Mouse (Mus musculus) liver, postnatal 0 days (tissue): Measurements from ENCODE around the gene 4933402D24Rik. TPM values are rescaled to one million over a fixed set of nuclear protein-coding genes. Genes with fewer than 3 reads are reported as not detected.

Experiments
- ATAC-seq: fragments of 200-750 bp; cut with Nextera tagmentation; 2 replicates; pipeline ENCODE4 v1.8.0; 2017; ENCODE audit warnings: mild to moderate bottlenecking, moderate library complexity
- DNase-seq: peaks from one replicate; pipeline ENCODE4 v3.0.0-alpha.2; 2016
- H3K27ac ChIP-seq: fragments of 300-500 bp; sonication (generic); 2 replicates; pipeline ENCODE4 v1.5.1; 2014; ENCODE audit warnings: antibody characterized with exemption, moderate library complexity, mild to moderate bottlenecking, low read depth
- H3K27me3 ChIP-seq: fragments of 300-500 bp; sonication (generic); 2 replicates; pipeline ENCODE4 v1.6.1; 2014; ENCODE audit warnings: low read length, control low read depth, mixed read lengths; ENCODE audit not compliant: insufficient read depth
- H3K36me3 ChIP-seq: fragments of 300-500 bp; sonication (generic); replicated peaks from 2 replicates; pipeline ENCODE4 v1.6.1; 2014; ENCODE audit warnings: mild to moderate bottlenecking, control low read depth, low read length, moderate library complexity, mixed read lengths; ENCODE audit not compliant: insufficient read depth
- H3K4me1 ChIP-seq: fragments of 300-500 bp; sonication (generic); 2 replicates; pipeline ENCODE4 v1.6.1; 2014; ENCODE audit warnings: antibody characterized with exemption, mild to moderate bottlenecking, control low read depth; ENCODE audit not compliant: insufficient read depth
- H3K4me2 ChIP-seq: fragments of 300-500 bp; sonication (generic); 2 replicates; pipeline ENCODE4 v1.6.1; 2014; ENCODE audit warnings: low read depth, mild to moderate bottlenecking, low read length, moderate library complexity, mixed read lengths
- H3K4me3 ChIP-seq: fragments of 300-500 bp; sonication (generic); 2 replicates; pipeline ENCODE4 v1.5.1; 2014; ENCODE audit warnings: low read depth, low read length
- H3K9ac ChIP-seq: fragments of 300-500 bp; sonication (generic); replicated peaks from 2 replicates; pipeline ENCODE4 v1.6.1; 2014; ENCODE audit warnings: mild to moderate bottlenecking, moderate library complexity
- H3K9me3 ChIP-seq: fragments of 300-500 bp; sonication (generic); 2 replicates; pipeline ENCODE4 v1.6.1; 2016; ENCODE audit warnings: mild to moderate bottlenecking, control low read depth, low read length, mixed read lengths
- CTCF ChIP-seq: sonication (generic); IDR thresholded peaks from 2 replicates; pipeline ENCODE4 v1.5.1; 2016; ENCODE audit warnings: antibody characterized with exemption, low read depth
- EP300 ChIP-seq: IDR thresholded peaks from 2 replicates; pipeline ENCODE4 v1.6.1; 2016; ENCODE audit warnings: antibody characterized with exemption, low read depth, mild to moderate bottlenecking
- WGBS: fragments of 180-500 bp; shearing (Covaris S2); extraction: QIAGEN DNeasy Blood & Tissue Kit; methylation state at CpG from one replicate; pipeline ENCODE4 v1.1.7; 2014; ENCODE audit not compliant: insufficient replicate concordance; 5-methylcytosine and 5-hydroxymethylcytosine counted together
- polyA plus RNA-seq: library from polyadenylated mRNA; unstranded; fragments of >200 nt; fragmentation: Nextera tagmentation; extraction: Ambion mirVana; gene quantifications from 2 replicates; pipeline ENCODE4 v1.2.1, GENCODE M21; 2015

Gene 4933402D24Rik
- polyA plus RNA-seq, 1 experiment from 2014 or later: not detected

- no peak for TF ChIP-seq CTCF
- no peak for TF ChIP-seq EP300
- Histone ChIP-seq H3K36me3 (no peaks in the 10 kb centered on the region), H3K9me3 (no peaks in the 10 kb centered on the region), H3K27ac (no peak overlapping the region), H3K4me1 (no peaks in the 10 kb centered on the region), H3K9ac (no peak overlapping the region), H3K27me3 (no peaks in the 10 kb centered on the region), H3K4me2 (no peak overlapping the region), H3K4me3 (no peak overlapping the region)
- no peak for ATAC-seq
- 81% methylated on average over 7 of the region's 7 CpGs for WGBS
- DNase-seq: no peak
Observed at GRCm38 (mm10) chr1:63770309-63770708, 1.2 kb upstream of the 4933402D24Rik start.

GRCm38 (mm10) chr1:63768112-63768511 lies 955 bp downstream of the 4933402D24Rik start:
- WGBS: 70% methylated on average over 8 of the region's 8 CpGs
- H3K4me1 ChIP-seq: no peaks in the 10 kb centered on the region
- no peaks in the 10 kb centered on the region for H3K9me3 ChIP-seq
- H3K4me2 ChIP-seq: no peak overlapping the region
- H3K36me3 ChIP-seq: no peaks in the 10 kb centered on the region
- ATAC-seq (no peak), DNase-seq (no peak)
- no peak overlapping the region for H3K4me3 ChIP-seq
- H3K27me3 ChIP-seq: no peaks in the 10 kb centered on the region
- no peak overlapping the region for H3K9ac ChIP-seq
- TF ChIP-seq CTCF (no peak), EP300 (no peak)
- H3K27ac ChIP-seq: no peak overlapping the region

GRCm38 (mm10) chr1:63764395-63764794 lies 4.7 kb downstream of the 4933402D24Rik start:
- TF ChIP-seq EP300 (no peak), CTCF (no peak)
- WGBS: 75% methylated on average over 7 of the region's 7 CpGs
- no peak overlapping the region for H3K4me2 ChIP-seq

DNA sequence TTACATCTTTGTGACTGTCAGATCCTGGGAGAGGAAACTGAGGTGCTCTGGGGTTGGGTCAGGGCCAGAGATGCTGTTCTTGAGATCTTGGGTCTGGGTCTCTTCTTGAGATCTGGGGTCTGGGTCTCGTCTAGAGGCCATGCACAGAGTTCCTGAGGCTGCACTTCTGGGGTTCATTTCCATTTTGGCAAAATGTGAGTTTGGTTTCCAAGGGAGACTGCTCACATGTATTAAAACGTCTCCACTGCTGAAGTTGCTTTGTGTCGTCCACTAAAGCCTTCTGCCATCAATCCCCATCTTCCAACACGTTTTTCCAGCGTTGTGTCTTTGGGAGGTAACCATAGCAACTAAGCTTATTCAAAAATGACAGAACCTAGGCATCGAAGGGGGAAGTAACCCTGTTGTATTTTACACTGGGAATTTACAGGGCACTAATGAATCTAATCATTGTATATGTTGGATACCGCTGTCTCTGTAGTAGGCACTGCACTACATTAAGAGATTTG lies 5.1 kb downstream of the 4933402D24Rik start:
- Histone ChIP-seq H3K36me3 (no peaks in the 10 kb centered on the region), H3K4me1 (no peaks in the 10 kb centered on the region), H3K9ac (no peak overlapping the region), H3K4me3 (no peak overlapping the region), H3K4me2 (no peak overlapping the region), H3K27ac (no peak overlapping the region), H3K27me3 (no peaks in the 10 kb centered on the region), H3K9me3 (no peaks in the 10 kb centered on the region)
- ATAC-seq: no peak
- DNase-seq: no peak
- WGBS: 53% methylated on average over 7 of the region's 7 CpGs
- TF ChIP-seq CTCF: no peak
- no peak for TF ChIP-seq EP300

More at GRCm38 (mm10) chr1:63764395-63764794, 4.7 kb downstream of the 4933402D24Rik start:
- Histone ChIP-seq H3K9me3 (no peaks in the 10 kb centered on the region), H3K4me3 (no peak overlapping the region), H3K27ac (no peak overlapping the region), H3K36me3 (no peaks in the 10 kb centered on the region), H3K27me3 (no peaks in the 10 kb centered on the region), H3K4me1 (no peaks in the 10 kb centered on the region), H3K9ac (no peak overlapping the region)
- DNase-seq (no peak), ATAC-seq (no peak)

- TF ChIP-seq CTCF (peak; percentile 44), EP300 (no peak)
- no peak for ATAC-seq
- DNase-seq: no peak
Observed at GRCm38 (mm10) chr1:63763212-63763694, 5.8 kb downstream of the 4933402D24Rik start.

GRCm38 (mm10) chr1:63756005-63756404 lies 13.1 kb downstream of the 4933402D24Rik start:
- Histone ChIP-seq H3K4me1 (no peaks in the 10 kb centered on the region), H3K4me3 (no peak overlapping the region), H3K9me3 (no peaks in the 10 kb centered on the region), H3K27ac (no peak overlapping the region), H3K9ac (no peak overlapping the region), H3K36me3 (peaks cover 16% of the 10 kb centered on the region), H3K27me3 (no peaks in the 10 kb centered on the region), H3K4me2 (no peak overlapping the region)
- DNase-seq (no peak), ATAC-seq (no peak)
- TF ChIP-seq CTCF: no peak
- TF ChIP-seq EP300: no peak
- 66% methylated on average over 2 of the region's 2 CpGs for WGBS

More at GRCm38 (mm10) chr1:63763212-63763694, 5.8 kb downstream of the 4933402D24Rik start:
- no peaks in the 10 kb centered on the region for H3K27me3 ChIP-seq
- H3K27ac ChIP-seq: no peak overlapping the region
- H3K9me3 ChIP-seq: no peaks in the 10 kb centered on the region
- WGBS: 21% methylated on average over 3 of the region's 3 CpGs
- no peak overlapping the region for H3K4me2 ChIP-seq
- H3K4me3 ChIP-seq: no peak overlapping the region
- no peaks in the 10 kb centered on the region for H3K4me1 ChIP-seq
- no peak overlapping the region for H3K9ac ChIP-seq
- H3K36me3 ChIP-seq: no peaks in the 10 kb centered on the region
